Mouse (Mus musculus): Measurements from ENCODE around the gene Gm20834. TPM values are rescaled to one million over a fixed set of nuclear protein-coding genes. Genes with fewer than 3 reads are reported as not detected.
"Not testable (repeated sequence)": the region's sequence is repeated elsewhere in the genome, so short reads cannot be mapped to it uniquely, and the experiment has no call there.

Gm20834 gene
- not detected in 2 replicates for polyA plus RNA-seq (2014; fragmentation: Nextera tagmentation; extraction: Ambion mirVana)

GRCm38 (mm10) chrY:10324489-10324888 is at the start of gene Gm20834:
TSS of gene Gm20834 (minus strand) at chrY:10324589.
- not testable (repeated sequence) for DNase-seq (ENCODE audit: low spot score); H3K36me3 ChIP-seq (replicated peaks; ENCODE audit: control insufficient read depth, insufficient read depth); H3K4me3 ChIP-seq (replicated peaks; ENCODE audit: low read length); H3K4me2 ChIP-seq (replicated peaks); H3K9ac ChIP-seq; H3K4me1 ChIP-seq (replicated peaks; ENCODE audit: control insufficient read depth, insufficient read depth, low read length); H3K9me3 ChIP-seq (ENCODE audit: control insufficient read depth, low read length); H3K27ac ChIP-seq; H3K27me3 ChIP-seq (ENCODE audit: control insufficient read depth, insufficient read depth, low read length); ATAC-seq (ENCODE audit: low FRiP score)
- 56% methylated on average over 4 of the region's 4 CpGs for WGBS

Other genes with a start within 250 kb of the Gm20834 start
- not detected in 2 replicates for gene Gm21310, start 177.4 kb downstream of the Gm20834 start, polyA plus RNA-seq (2014; fragmentation: Nextera tagmentation; extraction: Ambion mirVana)
- not detected in 2 replicates for gene Gm28510, start 88.1 kb upstream of the Gm20834 start, polyA plus RNA-seq (2014; fragmentation: Nextera tagmentation; extraction: Ambion mirVana)
- gene Gm20737, start 211.5 kb upstream of the Gm20834 start, polyA plus RNA-seq (2014; fragmentation: Nextera tagmentation; extraction: Ambion mirVana), result not detected in 2 replicates
- not detected in 2 replicates for gene Gm21775, start 228.9 kb upstream of the Gm20834 start, polyA plus RNA-seq (2014; fragmentation: Nextera tagmentation; extraction: Ambion mirVana)

Data from hindbrain, embryonic 14.5 days (tissue).